Mouse (Mus musculus): ENCODE data around the gene Tubgcp5.
"Not testable (repeated sequence)": the region's sequence is repeated elsewhere in the genome, so short reads cannot be mapped to it uniquely, and the experiment has no call there.

Gene Tubgcp5

DNA sequence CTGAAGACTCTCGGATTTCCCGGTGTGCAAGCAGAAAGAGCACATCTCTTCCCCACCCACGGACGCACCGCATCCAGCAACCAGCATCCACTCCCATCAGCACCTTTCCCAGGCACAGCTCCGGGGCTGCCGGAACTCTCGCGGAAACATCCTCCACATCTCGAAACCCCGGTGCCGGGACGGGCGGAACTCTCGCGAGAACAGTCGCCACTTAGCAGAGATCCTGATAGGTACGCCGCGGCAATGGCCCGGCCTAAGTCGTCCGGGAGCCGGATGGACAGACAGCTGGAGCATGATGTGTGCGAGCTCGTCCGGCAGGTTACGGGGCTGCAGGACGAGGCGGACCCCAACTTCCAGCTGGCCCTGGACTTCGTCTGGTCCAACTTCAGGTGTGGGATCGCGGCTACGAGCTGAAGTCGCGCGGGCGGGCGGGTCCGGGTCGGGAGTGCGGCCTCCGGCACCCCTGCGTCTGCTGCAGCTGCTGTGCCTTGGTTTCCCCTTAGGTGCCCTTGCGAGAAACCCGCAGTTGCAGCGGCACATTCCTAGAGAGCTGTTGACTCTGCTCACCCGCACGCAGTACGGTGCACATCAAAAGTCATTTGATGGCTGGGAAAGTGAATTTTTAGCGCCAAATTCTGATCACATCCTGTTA is at the start of gene Tubgcp5:
TSS of gene Tubgcp5 (plus strand) at position 203 of the 652 bp plus-strand sequence.
- DNase-seq, result peak; percentile 97 to 98

DNA sequence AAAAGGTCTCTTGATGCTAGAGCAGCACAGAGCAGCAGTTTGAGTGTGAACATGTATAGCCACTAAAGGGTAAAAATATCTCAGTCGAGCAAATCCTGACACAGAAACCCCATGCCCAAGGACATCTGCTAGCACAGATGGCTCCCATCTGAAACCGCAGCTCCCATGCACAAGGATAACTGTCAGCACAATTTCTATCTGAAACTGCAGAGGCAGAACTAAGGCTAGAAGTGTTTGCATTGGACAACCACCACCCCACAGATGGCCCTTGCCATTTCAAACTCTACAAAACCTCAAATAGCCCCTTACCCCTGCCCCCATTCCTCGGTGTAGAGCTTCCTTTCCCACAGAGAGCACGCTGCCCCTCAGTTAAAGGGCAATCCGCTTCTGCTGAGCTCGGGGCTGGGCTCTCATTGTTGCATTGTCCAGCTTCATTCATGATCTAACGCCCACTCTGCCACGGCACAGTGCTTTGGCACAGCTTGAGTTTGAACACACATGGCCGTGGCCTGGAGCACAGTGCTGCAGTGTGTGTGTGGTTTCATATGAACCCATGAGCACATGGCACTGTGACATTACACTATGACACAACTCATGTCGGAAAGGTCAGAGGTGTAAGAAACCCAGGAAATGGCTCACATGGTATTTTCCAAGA is 49.3 kb upstream of the Tubgcp5 start:
- DNase-seq, result no peak

DNA sequence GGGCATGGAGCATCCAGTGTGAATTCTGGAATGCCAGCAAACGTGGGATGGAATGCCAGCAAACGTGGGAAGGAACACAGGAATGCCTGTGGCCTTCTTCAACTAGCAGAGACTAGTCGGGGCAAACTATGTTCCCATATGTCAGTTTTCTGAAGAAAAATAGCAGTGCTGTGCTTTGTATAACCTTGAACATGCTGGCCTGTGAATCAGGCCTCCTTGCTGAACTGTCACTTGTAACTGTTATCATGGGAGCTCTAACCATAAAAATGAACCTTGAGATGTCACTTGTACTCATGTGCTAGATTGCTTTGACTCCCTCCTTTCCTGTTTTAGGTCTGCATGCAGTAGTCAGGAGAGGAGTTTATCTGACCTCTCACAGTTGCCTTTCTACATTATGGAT is 43.1 kb upstream of the Tubgcp5 start:
- DNase-seq, result no peak

DNA sequence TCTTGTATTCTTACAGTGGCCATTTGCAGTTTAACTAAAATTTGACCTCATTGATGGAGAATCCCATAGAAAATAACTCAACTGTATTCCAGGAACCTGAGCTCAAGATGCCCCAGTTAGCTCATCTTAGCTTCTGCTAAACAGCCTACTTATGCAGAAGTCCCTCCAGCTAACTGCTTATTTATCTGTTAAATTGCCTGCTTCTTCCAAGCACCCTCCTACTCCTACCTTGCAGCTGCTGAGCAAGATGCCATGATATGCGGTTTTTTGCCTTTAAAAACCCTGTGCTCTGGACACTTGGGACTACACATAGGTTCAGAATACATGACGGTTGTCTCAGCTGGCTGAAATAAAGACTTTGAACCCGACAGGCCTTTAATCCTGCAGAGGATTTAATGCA is 34.6 kb upstream of the Tubgcp5 start:
- DNase-seq, result no peak

DNA sequence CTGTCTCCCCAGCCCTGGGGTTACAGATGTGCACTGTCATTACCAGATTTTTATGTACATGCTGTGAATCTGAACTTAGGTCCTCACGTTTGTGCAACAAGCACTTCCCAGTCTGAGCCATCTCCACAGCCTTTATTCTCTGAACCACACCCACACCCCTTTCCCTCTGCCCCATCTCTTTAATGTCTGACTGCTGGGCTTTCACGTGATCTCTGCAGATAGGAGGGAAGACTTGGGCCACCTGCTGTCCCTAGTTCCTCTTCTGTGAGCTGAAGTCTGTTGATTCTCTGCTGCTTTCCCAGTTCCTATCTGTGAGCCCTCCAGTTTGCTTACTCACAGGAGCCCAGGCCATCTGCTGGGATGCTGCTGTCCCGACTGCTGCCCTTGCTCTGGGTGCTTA is 26.0 kb upstream of the Tubgcp5 start, which contains the start of gene Siglech:
TSS of gene Siglech (plus strand) at position 253 of the 400 bp plus-strand sequence.
- DNase-seq, result no peak

DNA sequence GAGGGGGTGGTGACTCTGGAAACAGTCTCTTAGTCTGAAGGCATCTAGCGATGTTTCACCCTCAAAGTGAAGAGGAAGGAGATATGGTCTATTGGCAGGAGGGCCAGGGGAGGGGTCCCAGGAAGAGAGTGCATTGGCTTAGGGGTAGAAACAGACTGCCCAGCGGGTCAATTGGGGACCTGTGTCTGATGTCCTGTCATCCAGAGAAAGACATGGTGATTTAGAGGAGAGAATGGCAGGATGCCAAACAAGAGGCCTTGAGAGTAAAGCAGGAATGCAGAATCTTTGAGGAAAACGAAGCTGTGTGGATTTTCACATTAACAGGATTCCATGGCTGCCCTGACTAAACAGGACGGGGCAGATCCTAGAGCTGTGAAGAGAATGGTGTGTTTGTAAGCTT is 13.9 kb upstream of the Tubgcp5 start:
- DNase-seq, result no peak

DNA sequence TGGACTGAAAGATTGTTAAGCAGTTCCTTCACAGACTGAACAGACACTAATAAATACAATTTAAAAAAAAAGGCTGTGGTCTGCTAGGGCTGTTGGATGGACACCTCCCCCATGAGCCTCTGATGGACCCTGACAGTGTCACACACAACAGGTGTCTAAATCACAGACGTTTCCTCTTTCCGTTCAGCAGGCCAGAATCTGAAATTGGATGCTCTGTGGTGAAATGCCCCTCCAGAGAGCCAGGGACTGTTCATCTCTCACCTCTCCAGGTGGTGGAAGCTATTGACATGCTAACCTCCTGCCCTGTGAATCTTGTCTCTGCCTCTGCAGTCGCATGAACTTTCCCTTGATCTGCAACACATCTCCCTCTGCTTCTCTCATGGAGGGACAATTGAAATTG is 11.5 kb upstream of the Tubgcp5 start:
- no peak for DNase-seq

DNA sequence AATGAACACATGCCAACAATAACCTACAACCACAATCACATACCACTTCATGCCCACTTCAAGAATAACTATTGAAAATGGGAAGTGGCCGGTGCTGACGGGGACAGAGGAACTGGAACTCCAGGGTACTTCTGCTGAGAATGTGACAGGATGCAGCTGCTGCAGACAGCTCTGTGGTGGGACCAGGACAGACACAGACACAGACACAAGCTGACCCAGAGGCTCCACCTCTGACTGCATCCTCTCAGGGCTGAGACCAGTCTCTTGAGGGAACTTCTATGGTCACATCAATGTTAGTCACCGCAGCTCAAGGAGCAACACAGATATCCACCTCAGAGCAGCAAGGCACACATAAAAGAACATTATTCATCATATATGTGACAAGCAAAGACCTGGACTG is 9.4 kb upstream of the Tubgcp5 start:
- DNase-seq, result peak; percentile 14 to 27

DNA sequence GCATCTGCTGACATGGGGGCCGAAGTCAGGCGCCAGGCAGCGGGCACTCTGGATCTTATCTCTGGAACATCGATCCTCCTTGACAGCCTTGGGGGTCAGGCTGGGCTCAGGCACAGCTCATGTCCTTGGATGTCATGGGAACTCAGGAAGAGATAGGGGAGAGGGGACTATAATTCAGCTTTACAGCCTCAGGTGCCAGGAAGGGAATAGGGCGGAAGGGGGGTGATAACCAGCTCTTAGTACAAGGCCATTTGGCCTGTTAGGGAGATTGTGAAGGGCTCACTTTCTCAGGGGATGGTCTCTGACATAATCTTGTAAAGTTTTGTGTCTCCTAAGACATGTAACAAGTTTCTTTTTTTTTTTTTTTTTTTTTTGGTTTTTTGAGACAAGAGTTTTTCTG is 3.4 kb upstream of the Tubgcp5 start:
- not testable (repeated sequence) for DNase-seq

DNA sequence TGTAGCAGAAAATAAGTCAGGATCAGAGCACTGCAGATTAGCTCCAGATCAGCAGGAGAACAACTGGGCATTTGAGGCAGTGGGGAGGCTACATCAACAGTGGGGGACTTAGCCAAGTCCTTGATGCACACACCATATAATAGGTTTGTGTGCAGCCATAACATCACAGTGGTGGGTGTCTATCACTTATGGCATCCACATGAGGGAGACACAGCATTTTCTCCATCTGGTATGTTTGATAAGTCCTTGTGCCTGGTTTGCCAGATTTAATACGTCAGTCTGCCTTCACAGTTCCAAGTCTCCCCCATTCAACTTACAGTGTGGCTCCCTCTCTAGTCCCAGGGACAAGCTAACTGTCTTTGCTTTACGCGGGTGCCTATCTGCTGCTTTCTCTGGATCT is 1.7 kb upstream of the Tubgcp5 start:
- DNase-seq, result no peak

DNA sequence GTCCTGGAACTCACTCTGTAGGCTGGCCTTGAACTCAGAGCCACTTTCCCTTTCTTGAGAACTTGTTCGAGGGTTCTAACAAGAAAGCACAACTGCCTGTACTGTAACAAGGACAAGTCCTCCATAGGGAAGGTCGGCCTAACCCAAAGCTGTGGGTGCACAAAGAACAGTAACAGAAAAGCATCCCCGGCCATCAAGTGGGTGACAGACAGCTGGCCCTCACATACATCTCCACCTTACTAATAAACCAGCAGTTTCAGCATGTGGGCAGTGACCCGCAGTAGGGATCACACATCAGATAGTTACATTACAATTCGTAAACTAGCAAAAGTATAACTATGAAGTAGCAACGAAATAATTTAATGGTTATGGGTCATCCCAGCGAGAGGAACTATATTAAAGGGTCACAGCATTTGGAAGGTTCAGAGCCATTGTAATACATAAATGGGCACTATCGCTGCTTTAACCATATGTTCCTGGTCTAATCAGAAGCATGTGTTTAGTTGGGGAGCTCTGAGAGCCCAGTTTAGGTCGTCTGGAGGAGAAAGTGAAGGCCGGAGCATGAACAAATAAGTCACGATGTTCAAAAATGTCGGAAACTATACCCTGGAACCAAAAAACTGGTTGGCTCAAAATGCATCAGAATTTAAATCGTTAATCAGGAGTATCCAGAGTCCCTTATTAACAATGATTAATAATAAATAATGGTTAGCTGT is 560 bp upstream of the Tubgcp5 start:
- no peak for DNase-seq

DNA sequence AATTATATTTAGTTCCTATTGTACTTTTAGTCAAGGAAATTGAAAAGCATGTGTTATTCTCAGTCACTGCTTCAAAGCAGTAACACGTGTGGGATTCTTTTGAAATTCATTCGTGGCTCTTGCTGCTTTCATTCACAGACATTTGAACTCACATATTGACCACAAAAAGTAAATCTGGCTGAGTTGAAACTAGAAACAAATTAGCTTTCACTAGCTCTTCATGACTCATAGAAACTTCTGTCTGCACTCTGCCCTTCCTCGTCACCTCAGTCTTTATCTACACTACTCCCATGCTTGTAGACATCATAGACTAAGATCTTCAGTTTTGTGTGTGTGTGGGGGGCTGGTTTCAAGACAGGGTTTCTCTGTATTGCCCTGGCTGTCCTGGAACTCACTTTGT is 6.0 kb downstream of the Tubgcp5 start:
- no peak for DNase-seq

DNA sequence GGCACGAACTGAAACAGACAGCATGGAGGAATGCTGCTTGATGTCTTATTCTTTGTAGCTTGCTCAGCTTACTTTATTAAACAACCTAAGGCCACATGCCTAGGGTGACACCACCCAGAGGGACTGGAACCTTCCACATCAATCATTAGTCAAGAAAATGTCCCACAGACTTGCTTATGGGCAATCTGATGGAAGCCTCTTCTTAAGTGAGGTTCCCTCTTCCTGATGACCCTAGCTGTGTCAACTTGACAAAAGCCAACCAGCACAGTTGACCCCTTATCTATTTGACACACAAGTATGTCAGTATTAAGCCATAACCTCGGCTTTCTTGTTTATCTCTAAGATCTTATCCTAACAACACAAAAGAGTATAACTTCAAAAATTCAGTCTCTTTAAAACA is 16.0 kb downstream of the Tubgcp5 start:
- no peak for DNase-seq

DNA sequence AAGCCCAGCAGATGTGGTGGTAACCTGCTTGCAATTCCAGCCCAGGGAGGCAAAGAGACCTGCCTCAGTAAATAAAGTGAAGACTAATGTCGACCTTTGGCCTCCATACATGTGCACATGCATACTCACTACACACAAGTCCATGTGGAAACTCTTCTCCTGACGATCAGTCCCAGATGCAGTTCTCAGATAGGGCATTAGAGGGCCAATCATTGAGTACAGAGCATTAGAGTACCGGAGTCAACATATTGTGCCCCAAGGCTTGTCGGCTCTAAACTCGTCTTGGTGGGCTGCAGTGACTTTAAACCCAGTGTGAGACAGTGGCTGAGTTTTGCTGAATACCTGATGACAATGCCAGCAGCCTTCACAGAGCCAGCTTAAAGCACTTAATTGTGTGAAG is 30.5 kb downstream of the Tubgcp5 start:
- DNase-seq, result no peak

DNA sequence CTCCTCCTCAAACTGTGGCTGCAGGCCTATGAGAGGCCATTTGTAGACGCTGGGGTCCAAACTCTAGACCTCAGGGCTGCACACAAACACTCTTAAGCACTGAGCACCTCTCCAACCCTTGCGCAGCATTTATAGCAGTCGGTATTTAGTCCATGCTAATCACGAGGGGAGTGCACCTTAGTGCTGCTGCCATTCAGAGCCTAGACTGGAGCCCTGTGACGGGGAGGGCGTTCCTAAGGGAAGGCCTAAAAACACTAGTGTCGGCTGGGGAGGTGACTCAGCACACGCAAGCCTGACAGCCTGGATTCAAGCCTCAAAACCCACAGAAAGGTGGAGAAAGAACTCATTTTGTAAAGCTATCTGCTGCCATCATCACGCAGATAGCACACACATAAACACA is 33.6 kb downstream of the Tubgcp5 start:
- no peak for DNase-seq

DNA sequence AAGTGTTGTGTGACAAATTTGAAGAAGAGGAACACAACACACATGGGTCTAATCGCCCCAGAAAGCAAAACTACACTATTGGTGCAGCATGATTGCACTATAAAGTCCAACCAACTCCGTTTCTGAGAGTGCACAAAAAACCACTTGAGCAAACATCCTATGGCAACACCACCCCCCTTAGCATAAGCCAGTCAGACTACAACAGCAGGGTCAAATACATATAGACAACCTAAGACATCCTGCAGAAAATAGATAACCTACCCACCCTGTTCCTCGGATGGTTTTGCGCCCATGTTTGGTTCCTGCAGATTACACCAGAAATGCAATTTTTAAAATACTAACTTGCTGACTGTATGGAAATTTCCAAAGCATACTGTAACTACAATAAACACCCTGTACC is 42.9 kb downstream of the Tubgcp5 start:
- DNase-seq, result no peak

DNA sequence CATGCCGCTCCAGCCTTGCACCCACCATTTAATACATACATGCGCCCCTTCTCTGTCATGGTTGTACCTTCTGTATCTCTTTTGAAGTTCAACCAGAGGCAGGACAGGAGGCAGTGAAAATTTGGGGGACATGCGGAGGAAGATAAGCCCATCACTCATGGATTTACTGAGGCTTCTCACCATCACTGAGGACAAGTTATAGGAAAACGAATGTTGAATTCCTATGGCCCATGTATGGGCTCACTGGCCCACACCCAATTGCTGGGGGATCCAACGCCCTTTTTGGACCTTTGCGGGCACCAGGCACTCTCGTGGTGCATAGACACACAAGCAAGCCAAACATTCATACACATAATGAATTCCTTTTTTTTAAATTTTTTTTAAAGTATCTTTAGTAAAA is 47.5 kb downstream of the Tubgcp5 start, which contains the start of gene Cyfip1:
TSS of gene Cyfip1 (plus strand) at position 301 of the 400 bp plus-strand sequence.
- no peak for DNase-seq

DNA sequence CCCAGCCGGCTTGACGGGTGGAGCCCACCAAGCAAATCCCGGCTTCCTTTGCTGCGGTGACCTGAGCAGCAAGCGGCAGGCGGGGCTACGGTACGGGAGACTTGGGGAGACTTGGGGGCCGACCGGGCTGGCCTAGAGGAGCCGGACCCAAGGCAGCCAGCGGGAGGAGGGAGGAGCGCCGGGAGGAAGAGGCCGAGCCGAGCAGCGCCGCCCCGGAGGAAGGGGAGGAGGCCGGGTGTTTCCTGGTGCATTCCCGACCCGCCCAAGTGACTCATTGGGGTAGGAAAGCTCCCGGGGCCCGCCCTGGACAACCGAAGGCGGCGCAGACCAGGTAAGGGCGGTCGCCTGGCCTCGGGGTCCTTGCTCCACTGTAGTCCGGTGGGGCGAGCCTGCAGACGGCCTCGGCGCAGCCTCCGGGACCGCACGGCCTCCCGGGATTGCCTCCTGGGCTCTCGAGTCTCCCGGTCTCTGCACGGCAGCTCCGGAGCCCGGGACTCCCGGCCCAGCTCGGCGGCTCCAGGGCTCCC is 48.1 kb downstream of the Tubgcp5 start:
- DNase-seq, result peak; percentile 95 to 97

DNA sequence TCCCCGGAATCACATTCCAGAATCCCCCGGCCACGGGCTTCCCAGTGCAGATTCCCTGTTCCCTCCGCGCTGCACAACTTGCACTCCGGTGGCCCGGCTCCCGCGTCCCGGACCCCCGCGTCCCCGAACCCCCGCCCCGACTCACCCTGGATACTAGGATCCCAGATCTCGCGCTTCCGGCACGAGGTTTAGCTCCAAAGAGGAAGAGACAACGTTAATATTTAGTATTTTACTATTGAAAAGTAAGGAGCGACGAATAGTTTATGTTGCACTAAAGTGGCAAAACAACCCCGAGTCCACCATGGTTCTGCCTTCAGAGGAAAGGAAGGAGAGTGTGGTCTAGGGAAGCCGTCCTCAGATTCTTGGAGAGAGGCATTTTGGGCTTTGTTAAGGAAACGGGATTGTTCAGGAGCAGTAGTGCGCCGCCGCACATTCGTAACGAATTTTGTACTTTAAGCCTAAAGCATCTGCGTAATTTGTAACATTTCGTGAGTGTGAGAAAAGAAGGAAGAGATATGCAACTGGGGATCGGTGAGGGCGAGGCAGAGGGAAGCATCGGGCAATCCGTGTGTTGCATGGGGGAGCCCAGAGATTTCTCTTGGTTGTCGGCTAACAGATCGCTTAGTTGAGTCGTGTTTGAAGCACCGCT is 48.7 kb downstream of the Tubgcp5 start:
- DNase-seq, result peak in 1 of 2 experiments; percentile 9

DNA sequence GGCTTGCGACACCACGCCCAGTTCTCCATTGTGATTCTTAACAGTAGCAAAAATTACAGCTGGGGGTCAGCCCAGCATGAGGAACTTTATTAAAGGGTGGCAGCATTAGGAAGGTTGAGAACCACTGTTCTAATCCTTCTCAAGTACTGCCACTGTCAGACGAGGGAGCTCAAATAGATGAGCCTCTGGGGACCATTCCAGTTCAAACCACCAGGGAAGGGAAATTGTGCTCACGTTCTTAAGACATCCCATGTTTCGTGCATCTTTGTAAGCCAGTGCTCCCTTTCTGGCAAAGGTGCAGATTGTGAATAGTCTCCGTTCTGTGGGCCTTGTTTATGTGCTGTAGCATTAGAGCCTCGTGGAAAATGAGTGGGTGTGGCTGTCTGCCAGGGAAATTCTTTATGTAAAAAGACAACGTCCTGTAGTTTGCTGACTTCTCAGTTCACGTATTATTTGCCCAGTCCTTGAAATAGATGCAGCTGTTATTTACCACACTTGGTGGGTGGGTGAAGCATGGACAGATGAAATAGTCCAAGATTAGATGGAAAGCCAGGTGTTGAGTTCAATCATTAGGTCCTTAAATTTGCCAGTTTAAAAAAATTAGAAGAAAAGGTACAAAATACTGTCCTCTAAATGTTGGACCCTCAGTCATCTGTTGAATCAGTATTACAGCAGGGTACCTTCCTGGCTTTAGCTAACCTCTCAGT is 52.8 kb downstream of the Tubgcp5 start:
- DNase-seq, result no peak

DNA sequence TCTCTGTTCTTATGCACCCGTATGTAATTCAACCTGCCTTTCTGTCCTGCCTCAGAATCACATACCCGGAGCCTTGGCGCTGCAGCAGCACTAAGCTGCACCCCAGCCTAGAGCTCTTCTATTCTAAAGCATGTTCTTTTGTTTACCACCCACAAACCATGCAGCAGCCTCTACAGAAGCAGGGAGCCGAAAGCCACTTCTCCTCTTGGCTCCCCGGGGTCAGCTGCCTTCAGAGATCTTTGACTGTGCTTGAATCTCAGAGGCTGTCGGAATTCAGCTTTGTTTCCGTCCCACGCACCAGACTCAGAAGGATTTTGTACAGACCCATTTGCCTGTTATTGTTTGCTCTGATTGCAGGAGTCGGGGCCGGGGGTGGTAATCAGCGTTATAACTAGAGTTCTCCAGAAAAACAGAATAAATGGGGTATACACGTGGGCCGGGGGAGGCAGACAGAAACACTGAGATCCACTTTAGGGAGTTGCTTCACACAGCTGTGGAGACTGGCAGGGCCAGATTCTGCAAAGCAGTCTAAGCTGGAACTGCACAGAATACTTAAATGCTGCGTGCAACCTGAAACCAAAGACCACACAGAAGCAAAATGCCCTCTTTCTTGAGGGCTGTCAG is 56.1 kb downstream of the Tubgcp5 start:
- no peak for DNase-seq

DNA sequence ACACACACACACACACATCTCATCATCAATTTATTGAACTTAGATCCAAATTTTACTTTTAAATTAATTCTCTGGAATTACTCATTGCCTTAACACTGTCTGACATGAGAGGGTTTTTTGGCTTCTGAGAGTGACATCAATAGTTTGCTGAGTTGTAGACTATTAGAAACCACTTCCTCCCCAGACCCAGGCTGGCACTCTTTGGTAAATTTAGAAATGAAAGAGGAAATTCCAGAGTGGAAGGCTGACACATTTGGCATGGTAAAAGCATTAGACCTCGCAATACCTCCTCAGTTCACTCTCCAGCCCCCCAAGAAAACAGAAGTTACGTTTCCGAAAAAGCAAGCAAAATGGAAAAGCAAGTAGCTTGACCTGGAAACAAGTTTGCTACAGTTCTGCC is 58.8 kb downstream of the Tubgcp5 start:
- peak in 1 of 2 experiments; percentile 27 for DNase-seq
